Mouse (Mus musculus) MEL (cell line): ENCODE measurements around the gene Srpk3. TPM values are rescaled to one million over a fixed set of nuclear protein-coding genes. Genes with fewer than 3 reads are reported as not detected.

ENCODE experiments used
- DNase-seq: peaks from one replicate; pipeline ENCODE4 v3.0.0; 2011; ENCODE audit warnings: low read depth, low spot score
- H3K27ac ChIP-seq: 2 replicates; pipeline ENCODE4 v1.5.1; 2012; ENCODE audit warnings: low read depth, mild to moderate bottlenecking, control low read depth, low read length, moderate library complexity; ENCODE audit not compliant: control insufficient read depth
- H3K27me3 ChIP-seq, 2 experiments: fragments of 150-350 bp in 1 of 2; sonication (generic) in 1 of 2; 2 replicates each; pipeline ENCODE4 v1.6.1; 2012; ENCODE audit warnings: low read length in 2 of 2, mild to moderate bottlenecking in 2 of 2, improper control_type of control experiment in 1 of 2, moderate library complexity in 1 of 2; ENCODE audit not compliant: insufficient read depth in 2 of 2, control insufficient read depth in 1 of 2
- H3K36me3 ChIP-seq, 2 experiments: 2 replicates each; pipeline ENCODE4 v1.6.1; 2012 to 2014; ENCODE audit warnings: low read length in 2 of 2, improper control_type of control experiment in 1 of 2, inconsistent platforms in 1 of 2, mild to moderate bottlenecking in 1 of 2; ENCODE audit not compliant: insufficient read depth in 2 of 2, control insufficient read depth in 1 of 2
- H3K4me1 ChIP-seq, 2 experiments: fragments of 150-350 bp in 1 of 2; sonication (generic) in 1 of 2; 2 replicates each; pipeline ENCODE4 v1.6.1; 2012; ENCODE audit warnings: low read length in 2 of 2, improper control_type of control experiment in 1 of 2, mild to moderate bottlenecking in 1 of 2; ENCODE audit not compliant: insufficient read depth in 2 of 2, control insufficient read depth in 1 of 2
- H3K4me3 ChIP-seq, 2 experiments: fragments of 150-350 bp in 1 of 2; sonication (generic) in 1 of 2; 2 replicates each; pipeline ENCODE4 v1.5.1; 2012; ENCODE audit warnings: low read depth in 2 of 2, low read length in 2 of 2, mild to moderate bottlenecking in 2 of 2, moderate library complexity in 2 of 2, control low read depth in 1 of 2, improper control_type of control experiment in 1 of 2; ENCODE audit not compliant: control insufficient read depth in 1 of 2, insufficient read depth in 1 of 2
- H3K79me2 ChIP-seq: 2 replicates; pipeline ENCODE4 v1.6.1; 2012; ENCODE audit warnings: mild to moderate bottlenecking, low read length, moderate library complexity; ENCODE audit not compliant: control insufficient read depth, poor library complexity, insufficient read depth
- H3K9ac ChIP-seq: 2 replicates; pipeline ENCODE4 v1.6.1; 2012; ENCODE audit warnings: low read depth, mild to moderate bottlenecking, control low read depth, low read length, moderate library complexity; ENCODE audit not compliant: control insufficient read depth, poor library complexity, severe bottlenecking
- H3K9me3 ChIP-seq: fragments of 150-350 bp; sonication (generic); replicated peaks from 2 replicates; pipeline ENCODE4 v1.6.1; 2012; ENCODE audit warnings: mild to moderate bottlenecking, low read length, improper control_type of control experiment, moderate library complexity; ENCODE audit not compliant: insufficient read depth
- CHD1 ChIP-seq: IDR thresholded peaks from 2 replicates; pipeline ENCODE4 v1.6.1; 2012; ENCODE audit warnings: low read depth, mild to moderate bottlenecking, inconsistent platforms, low read length, improper control_type of control experiment
- CHD2 ChIP-seq: IDR thresholded peaks from 2 replicates; pipeline ENCODE4 v1.6.1; 2011; ENCODE audit warnings: low read length, improper control_type of control experiment
- CTCF ChIP-seq, 3 experiments: IDR thresholded peaks in 2 of 3; conservative IDR thresholded peaks in 1 of 3; 2 replicates each; pipeline ENCODE4 v1.5.1; 2011 to 2012; ENCODE audit warnings: low read length in 3 of 3, low read depth in 2 of 3, mild to moderate bottlenecking in 2 of 3, improper control_type of control experiment in 1 of 3, inconsistent platforms in 1 of 3, mixed read lengths in 1 of 3, moderate library complexity in 1 of 3; ENCODE audit not compliant: control insufficient read depth in 1 of 3, insufficient read depth in 1 of 3, poor library complexity in 1 of 3, severe bottlenecking in 1 of 3
- ELF1 ChIP-seq: IDR thresholded peaks from 2 replicates; pipeline ENCODE4 v1.6.1; 2014; ENCODE audit warnings: low read depth, mild to moderate bottlenecking, inconsistent platforms, low read length, improper control_type of control experiment, moderate library complexity
- ETS1 ChIP-seq: IDR thresholded peaks from 2 replicates; pipeline ENCODE4 v1.6.1; 2012; ENCODE audit warnings: low read depth, mild to moderate bottlenecking, inconsistent platforms, low read length, improper control_type of control experiment, moderate library complexity
- GABPA ChIP-seq: IDR thresholded peaks from 2 replicates; pipeline ENCODE4 v1.6.1; 2012; ENCODE audit warnings: low read depth, mild to moderate bottlenecking, inconsistent platforms, low read length, improper control_type of control experiment, moderate library complexity
- HCFC1 ChIP-seq: IDR thresholded peaks from 2 replicates; pipeline ENCODE4 v1.6.1; 2012; ENCODE audit warnings: low read depth, mild to moderate bottlenecking, inconsistent platforms, low read length, improper control_type of control experiment, moderate library complexity
- MAFK ChIP-seq: IDR thresholded peaks from 2 replicates; pipeline ENCODE4 v1.6.1; 2011; ENCODE audit warnings: low read depth, mild to moderate bottlenecking, low read length, improper control_type of control experiment, borderline replicate concordance
- MAX ChIP-seq: IDR thresholded peaks from 2 replicates; pipeline ENCODE4 v1.6.1; 2011; ENCODE audit warnings: low read length, improper control_type of control experiment
- MAZ ChIP-seq: IDR thresholded peaks from 2 replicates; pipeline ENCODE4 v1.6.1; 2012; ENCODE audit warnings: low read depth, mild to moderate bottlenecking, inconsistent platforms, low read length, improper control_type of control experiment
- MEF2A ChIP-seq: IDR thresholded peaks from 2 replicates; pipeline ENCODE4 v1.6.1; 2014; ENCODE audit warnings: low read depth, mild to moderate bottlenecking, inconsistent platforms, low read length, improper control_type of control experiment; ENCODE audit not compliant: poor library complexity, insufficient replicate concordance, severe bottlenecking; ENCODE audit errors: extremely low read depth
- MYB ChIP-seq: IDR thresholded peaks from 2 replicates; pipeline ENCODE4 v1.6.1; 2011; ENCODE audit warnings: mild to moderate bottlenecking, low read depth, low read length, improper control_type of control experiment
- NELFE ChIP-seq: IDR thresholded peaks from 2 replicates; pipeline ENCODE4 v1.6.1; 2011; ENCODE audit warnings: low read depth, low read length, improper control_type of control experiment
- POLR2AphosphoS2 ChIP-seq: IDR thresholded peaks from 2 replicates; pipeline ENCODE4 v1.6.1; 2011; ENCODE audit warnings: low read length, improper control_type of control experiment
- POLR2AphosphoS5 ChIP-seq: IDR thresholded peaks from 2 replicates; pipeline ENCODE4 v1.6.1; 2012; ENCODE audit warnings: low read depth, borderline replicate concordance, mild to moderate bottlenecking, inconsistent platforms, low read length, moderate library complexity, mixed read lengths
- RAD21 ChIP-seq: IDR thresholded peaks from 2 replicates; pipeline ENCODE4 v1.6.1; 2011; ENCODE audit warnings: mild to moderate bottlenecking, low read depth, low read length, improper control_type of control experiment
- RCOR1 ChIP-seq: IDR thresholded peaks from 2 replicates; pipeline ENCODE4 v1.6.1; 2012; ENCODE audit warnings: low read depth, mild to moderate bottlenecking, inconsistent platforms, low read length, improper control_type of control experiment
- SMC3 ChIP-seq: IDR thresholded peaks from 2 replicates; pipeline ENCODE4 v1.6.1; 2011; ENCODE audit warnings: low read depth, low read length, improper control_type of control experiment
- TAL1 ChIP-seq: IDR thresholded peaks from 2 replicates; pipeline ENCODE4 v1.6.1; 2012; ENCODE audit warnings: mild to moderate bottlenecking, inconsistent platforms, low read length, moderate library complexity, mixed read lengths
- TBP ChIP-seq: IDR thresholded peaks from 2 replicates; pipeline ENCODE4 v1.8.0; 2011; ENCODE audit warnings: low read depth, low read length, improper control_type of control experiment
- UBTF ChIP-seq: IDR thresholded peaks from 2 replicates; pipeline ENCODE4 v1.6.1; 2012; ENCODE audit warnings: low read depth, mild to moderate bottlenecking, inconsistent platforms, low read length, improper control_type of control experiment, moderate library complexity, borderline replicate concordance; ENCODE audit not compliant: insufficient read depth
- USF1 ChIP-seq: IDR thresholded peaks from 2 replicates; pipeline ENCODE4 v1.6.1; 2014; ENCODE audit warnings: low read depth, mild to moderate bottlenecking, inconsistent platforms, low read length, improper control_type of control experiment, moderate library complexity
- ZC3H11A ChIP-seq: IDR thresholded peaks from 2 replicates; pipeline ENCODE4 v1.6.1; 2012; ENCODE audit warnings: low read depth, mild to moderate bottlenecking, inconsistent platforms, low read length, improper control_type of control experiment
- polyA plus RNA-seq, 2 experiments: library from polyadenylated mRNA; stranded (reverse) in 1 of 2; unstranded in 1 of 2; fragments of >175 nt in 1 of 2; fragments of >200 nt in 1 of 2; gene quantifications; 2 replicates each; pipeline versions ENCODE4 v1.2.1 to v1.2.4; 2012; ENCODE audit warnings: low replicate concordance in 2 of 2, low read depth in 1 of 2; ENCODE audit not compliant: insufficient read length in 2 of 2, insufficient read depth in 1 of 2, missing spikeins in 1 of 2
- total RNA-seq: library from RNA; depleted of rRNA; stranded (reverse); fragments of 300-350 nt; gene quantifications from 2 replicates; pipeline ENCODE4 v1.2.3, GENCODE M21; 2012

Srpk3 gene
- total and polyA plus RNA-seq, 3 experiments: 0.17 to 0.31 TPM; not detected in 1

DNA sequence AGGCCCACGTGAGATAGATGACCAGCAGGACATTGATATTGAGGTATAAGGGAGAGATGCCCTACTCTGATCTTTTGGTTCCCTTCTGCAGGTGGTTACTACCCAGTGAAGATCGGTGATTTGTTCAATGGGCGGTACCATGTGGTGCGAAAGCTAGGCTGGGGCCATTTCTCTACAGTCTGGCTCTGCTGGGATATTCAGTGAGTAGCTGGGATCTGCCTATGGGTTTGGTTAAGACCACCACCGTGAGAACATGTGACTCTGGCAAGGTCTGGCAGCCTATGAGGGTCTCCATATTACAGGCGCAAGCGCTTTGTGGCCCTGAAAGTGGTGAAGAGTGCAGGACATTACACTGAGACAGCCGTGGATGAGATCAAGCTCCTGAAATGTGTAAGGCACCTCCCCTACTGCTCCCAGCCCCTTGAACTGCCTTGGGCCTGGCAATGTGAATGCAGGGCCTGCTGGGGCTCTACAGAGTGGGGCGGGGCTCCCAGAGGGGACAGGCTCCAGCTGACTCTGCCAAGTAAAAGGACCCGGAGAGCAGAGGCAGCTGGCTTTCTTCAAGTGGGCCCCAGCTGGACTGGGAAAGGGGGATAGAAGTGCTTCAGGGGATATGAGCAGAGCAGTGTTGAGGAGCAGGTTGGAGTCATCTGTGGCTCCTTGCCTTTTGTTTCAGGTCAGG lies 738 bp downstream of the Srpk3 start:
- TF ChIP-seq USF1 (no peak), CTCF (IDR thresholded peaks at IDR 0.05 in 2 of 3, conservative IDR thresholded peaks at IDR 0.05 in 1 of 3; ENCODE audit: control insufficient read depth in 1 of 3, insufficient read depth in 1 of 3, low read depth in 2 of 3, low read length in 3 of 3, poor library complexity in 1 of 3, severe bottlenecking in 1 of 3) (no peak), NELFE (no peak), GABPA (no peak), POLR2AphosphoS5 (no peak), MAX (no peak), POLR2AphosphoS2 (peak; percentile 24; the same call in 1 of the 2 replicates), RAD21 (no peak)
- TF ChIP-seq, all 39 proteins: peak for 1
- H3K27ac ChIP-seq: no peak overlapping the region

DNA sequence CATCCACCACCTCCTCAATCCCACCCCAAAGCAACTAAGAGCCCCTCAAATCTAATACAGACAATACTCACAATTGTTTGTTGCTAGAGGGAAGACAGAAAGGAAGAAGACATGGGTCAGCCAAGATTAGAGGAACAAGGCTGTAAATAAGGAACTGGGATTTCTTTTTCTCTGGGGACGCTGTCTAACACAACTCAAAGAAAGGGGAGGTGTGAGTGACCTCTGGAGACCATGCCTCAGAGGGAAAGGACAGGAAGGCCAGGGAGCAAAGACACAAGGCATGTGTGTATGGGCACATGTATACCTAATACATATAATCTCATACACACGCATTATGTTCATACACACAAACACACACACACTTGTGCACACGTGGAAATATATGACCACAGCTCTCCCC lies 8.0 kb downstream of the Srpk3 start:
- no peaks in the 10 kb centered on the region for H3K27me3 ChIP-seq
- H3K36me3 ChIP-seq: peaks cover 0 to 6% of the 10 kb centered on the region in 2 experiments

More for the DNA sequence above, 738 bp downstream of the Srpk3 start:
- DNase-seq: no peak
- Histone ChIP-seq H3K4me3 (no peak overlapping the region), H3K9me3 (no peaks in the 10 kb centered on the region), H3K9ac (no peak overlapping the region), H3K27me3 (no peaks in the 10 kb centered on the region), H3K4me1 (no peaks in the 10 kb centered on the region), H3K79me2 (no peaks in the 10 kb centered on the region), H3K36me3 (no peaks in the 10 kb centered on the region; a peak in 2 of 4 replicates)

DNA sequence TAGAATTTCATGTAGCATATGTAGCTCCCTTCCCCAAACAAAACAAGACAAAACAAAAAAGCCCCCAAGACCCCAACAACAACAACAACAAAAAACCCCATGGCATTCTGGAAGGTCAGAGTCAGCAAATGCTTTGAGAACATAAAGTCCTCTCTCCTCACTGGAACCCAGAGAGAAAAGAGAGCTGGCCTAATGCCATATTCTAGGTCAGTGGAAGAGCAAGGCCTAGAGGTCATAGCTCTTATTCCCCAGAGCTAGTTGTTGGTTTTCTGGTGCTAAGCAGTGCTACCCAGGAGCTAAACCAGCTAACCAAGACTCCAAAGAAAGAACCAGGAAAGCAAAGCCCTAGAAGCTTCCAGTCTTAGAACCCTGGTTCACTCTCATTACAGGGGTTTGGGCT lies 11.5 kb downstream of the Srpk3 start:
- Histone ChIP-seq H3K9ac (peak overlapping the region; percentile 93), H3K4me3 (peak overlapping the region; percentile 57 to 95), H3K27me3 (no peaks in the 10 kb centered on the region), H3K27ac (peak overlapping the region; percentile 96), H3K4me1 (peaks cover 0 to 18% of the 10 kb centered on the region in 2 experiments; a peak in 3 of 4 replicates), H3K36me3 (peaks cover 6 to 20% of the 10 kb centered on the region in 2 experiments; a peak in 3 of 4 replicates), H3K9me3 (no peaks in the 10 kb centered on the region), H3K79me2 (peaks cover 57% of the 10 kb centered on the region)
- DNase-seq: peak; percentile 29
- TF ChIP-seq TBP (no peak), RCOR1 (no peak), UBTF (no peak), MAX (no peak), SMC3 (no peak), CTCF (IDR thresholded peaks at IDR 0.05 in 2 of 3, conservative IDR thresholded peaks at IDR 0.05 in 1 of 3; ENCODE audit: control insufficient read depth in 1 of 3, insufficient read depth in 1 of 3, low read depth in 2 of 3, low read length in 3 of 3, poor library complexity in 1 of 3, severe bottlenecking in 1 of 3) (no peak), RAD21 (no peak), HCFC1 (no peak), TAL1 (no peak), GABPA (no peak), MAFK (no peak), CHD1 (no peak), MAZ (no peak), ZC3H11A (no peak), MEF2A (no peak), ELF1 (no peak), CHD2 (no peak), ETS1 (no peak), MYB (no peak)
- TF ChIP-seq, all 39 proteins: peak for 0

More for the DNA sequence above, 8.0 kb downstream of the Srpk3 start:
- H3K79me2 ChIP-seq: peaks cover 35% of the 10 kb centered on the region
- peaks cover 0 to 10% of the 10 kb centered on the region in 2 experiments; a peak in 2 of 4 replicates for H3K4me1 ChIP-seq
- H3K9me3 ChIP-seq: no peaks in the 10 kb centered on the region
- no peak overlapping the region for H3K9ac ChIP-seq
- DNase-seq: no peak
- H3K4me3 ChIP-seq: no peak overlapping the region
- H3K27ac ChIP-seq: no peak overlapping the region
- TF ChIP-seq MAZ: no peak
- no peak for TF ChIP-seq RAD21
- no peak for TF ChIP-seq GABPA
